35 mouse cellular contexts compared by ENCODE assay signal in genomic region chr14:61896879-61897278, GRCm38 (mm10).
"Had no signal": no experiment of that assay in that cellular context is flagged by ENCODE, and none has a peak within 500 bp of the region (broad histone marks: within the 10 kb centered on the region; RNA-seq: fewer than 3 reads in every experiment).

No protein-coding gene starts in this region.

- H3K9ac ChIP-seq: heart, embryonic 12.5 days; heart, embryonic 13.5 days; heart, embryonic 15.5 days; hindbrain, embryonic 12.5 days; hindbrain, embryonic 13.5 days; hindbrain, embryonic 14.5 days; hindbrain, embryonic 15.5 days; intestine, embryonic 15.5 days; kidney, embryonic 15.5 days had no signal

- H3K4me3 ChIP-seq: heart, adult 2 months; heart, embryonic 10.5 days; heart, embryonic 12.5 days; heart, embryonic 13.5 days; heart, embryonic 15.5 days; hindbrain, embryonic 10.5 days; hindbrain, embryonic 12.5 days; hindbrain, embryonic 13.5 days; hindbrain, embryonic 15.5 days; intestine, embryonic 15.5 days; kidney, embryonic 15.5 days; layer of hippocampus, adult 2 months had no signal

- DNase-seq: heart, adult 2 months; heart, postnatal 14 days; heart, postnatal 36 days; heart, postnatal 4 days; kidney, adult 11 months; kidney, adult 18-20 months; kidney, adult 2 months; kidney, adult 8-10 months; kidney, adult 9 months; kidney, postnatal 10 days; kidney, postnatal 14 days; kidney, postnatal 25 days; kidney, postnatal 36 days; kidney, postnatal 4 days; layer of hippocampus, adult 9-11 months; layer of hippocampus, postnatal 36 days had no signal

- H3K4me2 ChIP-seq: heart, embryonic 11.5 days; heart, embryonic 12.5 days; heart, embryonic 13.5 days; heart, embryonic 15.5 days; hindbrain, embryonic 12.5 days; hindbrain, embryonic 13.5 days; hindbrain, embryonic 14.5 days; hindbrain, embryonic 15.5 days; intestine, embryonic 15.5 days; kidney, embryonic 15.5 days had no signal

- H3K27ac ChIP-seq: heart, adult 2 months; heart, embryonic 10.5 days; heart, embryonic 13.5 days; heart, embryonic 15.5 days; hindbrain, embryonic 10.5 days; hindbrain, embryonic 12.5 days; hindbrain, embryonic 13.5 days; hindbrain, embryonic 14.5 days; hindbrain, embryonic 15.5 days; hindbrain, postnatal 0 days; intestine, embryonic 15.5 days; kidney, embryonic 15.5 days; kidney, postnatal 0 days; layer of hippocampus, adult 2 months had no signal

- H3K36me3 ChIP-seq: heart, embryonic 10.5 days; heart, embryonic 12.5 days; heart, embryonic 13.5 days; heart, embryonic 15.5 days; hindbrain, embryonic 10.5 days; hindbrain, embryonic 12.5 days; hindbrain, embryonic 13.5 days; hindbrain, embryonic 15.5 days; intestine, embryonic 15.5 days; kidney, embryonic 15.5 days had no signal

- H3K4me1 ChIP-seq: heart, embryonic 13.5 days; heart, embryonic 15.5 days; hindbrain, embryonic 10.5 days; hindbrain, embryonic 12.5 days; hindbrain, embryonic 13.5 days; hindbrain, embryonic 15.5 days; intestine, embryonic 15.5 days; kidney, embryonic 15.5 days had no signal

- H3K9me3 ChIP-seq: heart, embryonic 10.5 days; heart, embryonic 12.5 days; heart, embryonic 15.5 days; hindbrain, embryonic 12.5 days; hindbrain, embryonic 13.5 days; hindbrain, embryonic 15.5 days; intestine, embryonic 15.5 days; kidney, embryonic 15.5 days had no signal

- ATAC-seq: hindbrain, embryonic 16.5 days; hindbrain, postnatal 0 days; inflammation-experienced regulatory T-cells, adult 6 months; intestine, embryonic 15.5 days; intestine, embryonic 16.5 days; intestine, postnatal 0 days had no signal

- H3K27me3 ChIP-seq: hindbrain, embryonic 12.5 days; hindbrain, embryonic 13.5 days; hindbrain, embryonic 15.5 days; intestine, embryonic 15.5 days; kidney, embryonic 15.5 days had no signal
